Mouse (Mus musculus) ES-E14 (cell line): ENCODE data around the gene Rhot1. TPM values are rescaled to one million over a fixed set of nuclear protein-coding genes. Genes with fewer than 3 reads are reported as not detected.

Experiments used
- DNase-seq: peaks from one replicate; pipeline ENCODE4 v3.0.0-alpha.2; 2013; ENCODE audit warnings: low read depth, low spot score
- H3K27ac ChIP-seq: 2 replicates; pipeline ENCODE4 v1.5.1; 2012; ENCODE audit warnings: low read depth, mild to moderate bottlenecking, low read length, moderate library complexity, mixed read lengths; ENCODE audit not compliant: poor library complexity, insufficient read depth, severe bottlenecking
- H3K36me3 ChIP-seq: 2 replicates; pipeline ENCODE4 v1.6.1; 2012; ENCODE audit warnings: mild to moderate bottlenecking, low read length, moderate library complexity, mixed read lengths; ENCODE audit not compliant: control insufficient read depth, poor library complexity, insufficient read depth, severe bottlenecking
- H3K4me1 ChIP-seq, 2 experiments: fragments of 150-350 bp in 1 of 2; sonication (generic) in 1 of 2; 2 replicates each; pipeline ENCODE4 v1.6.1; 2012; ENCODE audit warnings: low read length in 2 of 2, mild to moderate bottlenecking in 1 of 2, mixed read lengths in 1 of 2; ENCODE audit not compliant: control insufficient read depth in 2 of 2, insufficient read depth in 2 of 2, poor library complexity in 1 of 2
- H3K4me3 ChIP-seq, 2 experiments: fragments of 150-350 bp in 1 of 2; sonication (generic) in 1 of 2; 2 replicates each; pipeline ENCODE4 v1.5.1; 2012; ENCODE audit warnings: low read length in 2 of 2, low read depth in 1 of 2, mild to moderate bottlenecking in 1 of 2, mixed read lengths in 1 of 2; ENCODE audit not compliant: insufficient read depth in 1 of 2, poor library complexity in 1 of 2, severe bottlenecking in 1 of 2
- H3K9ac ChIP-seq: 2 replicates; pipeline ENCODE4 v1.6.1; 2012; ENCODE audit warnings: low read depth, mild to moderate bottlenecking, low read length, mixed read lengths; ENCODE audit not compliant: poor library complexity, insufficient read depth, severe bottlenecking
- H3K9me3 ChIP-seq: fragments of 150-350 bp; sonication (generic); 2 replicates; pipeline ENCODE4 v1.6.1; 2012; ENCODE audit warnings: low read depth, mild to moderate bottlenecking, low read length; ENCODE audit not compliant: control insufficient read depth, insufficient read depth
- CHD2 ChIP-seq: IDR thresholded peaks from 2 replicates; pipeline ENCODE4 v1.6.1; 2014; ENCODE audit warnings: mild to moderate bottlenecking, low read depth, low read length, inconsistent platforms
- HCFC1 ChIP-seq: IDR thresholded peaks from 2 replicates; pipeline ENCODE4 v1.6.1; 2012; ENCODE audit warnings: low read length, inconsistent platforms, borderline replicate concordance; ENCODE audit not compliant: insufficient read depth
- MAFK ChIP-seq: IDR thresholded peaks from 2 replicates; pipeline ENCODE4 v1.6.1; 2014; ENCODE audit warnings: mild to moderate bottlenecking, low read depth, low read length, inconsistent platforms; ENCODE audit not compliant: insufficient read depth
- ZC3H11A ChIP-seq: IDR thresholded peaks from 2 replicates; pipeline ENCODE4 v1.6.1; 2012; ENCODE audit warnings: low read depth, mild to moderate bottlenecking, inconsistent platforms, low read length, borderline replicate concordance
- ZNF384 ChIP-seq: IDR thresholded peaks from 2 replicates; pipeline ENCODE4 v1.6.1; 2012; ENCODE audit warnings: low read depth, low read length, inconsistent platforms
- in situ Hi-C, 2 experiments: fragments of 600-800 bp; cut with MboI; formaldehyde crosslinking; loops; one replicate each; pipeline ENCODE4 v1.15.1; 2025; ENCODE audit warnings: low sequenced_read_pairs in 2 of 2, inconsistent platforms in 1 of 2; ENCODE audit not compliant: unreplicated experiment in 2 of 2
- total RNA-seq: library from RNA; depleted of rRNA; stranded (reverse); fragments of 300-350 nt; gene quantifications from 2 replicates; pipeline ENCODE4 v1.2.3, GENCODE M21; 2012

The Rhot1 gene
- total RNA-seq, 1 experiment, result 38.8 TPM

GRCm38 (mm10) chr11:80190280-80190679, 18.5 kb upstream of the Rhot1 start:
- Histone ChIP-seq H3K9me3 (no peaks in the 10 kb centered on the region), H3K27ac (no peak overlapping the region), H3K4me3 (no peak overlapping the region), H3K36me3 (no peaks in the 10 kb centered on the region; the same call in none of the 2 replicates), H3K9ac (no peak overlapping the region), H3K4me1 (peaks cover 0 to 6% of the 10 kb centered on the region in 2 experiments; a peak in 2 of 4 replicates)
- TF ChIP-seq MAFK, result no peak
- TF ChIP-seq HCFC1, result no peak
- TF ChIP-seq ZC3H11A, result no peak
- no peak for DNase-seq
- in situ Hi-C loops, result no loop called here

GRCm38 (mm10) chr11:80193827-80194226, 15.0 kb upstream of the Rhot1 start:
- TF ChIP-seq ZNF384 (no peak), HCFC1 (no peak), ZC3H11A (no peak), CHD2 (no peak), MAFK (no peak)
- in situ Hi-C loops, result no loop called here

GRCm38 (mm10) chr11:80196351-80196750, 12.5 kb upstream of the Rhot1 start:
- Histone ChIP-seq H3K36me3 (no peaks in the 10 kb centered on the region; the same call in 1 of the 2 replicates), H3K9ac (no peak overlapping the region), H3K4me1 (no peaks in the 10 kb centered on the region), H3K9me3 (no peaks in the 10 kb centered on the region), H3K27ac (no peak overlapping the region), H3K4me3 (no peak overlapping the region)
- no peak for TF ChIP-seq CHD2
- no peak for TF ChIP-seq ZC3H11A
- TF ChIP-seq HCFC1, result no peak
- no peak for TF ChIP-seq ZNF384
- peak; percentile 65; the same call in 1 of the 2 replicates for TF ChIP-seq MAFK
- DNase-seq, result no peak
- in situ Hi-C loops, result no loop called here

More at GRCm38 (mm10) chr11:80193827-80194226, 15.0 kb upstream of the Rhot1 start:
- Histone ChIP-seq H3K36me3 (no peaks in the 10 kb centered on the region; the same call in none of the 2 replicates), H3K9me3 (no peaks in the 10 kb centered on the region), H3K27ac (no peak overlapping the region), H3K4me3 (no peak overlapping the region), H3K4me1 (peaks cover 0 to 6% of the 10 kb centered on the region in 2 experiments; a peak in 2 of 4 replicates), H3K9ac (no peak overlapping the region)
- no peak for DNase-seq

DNA sequence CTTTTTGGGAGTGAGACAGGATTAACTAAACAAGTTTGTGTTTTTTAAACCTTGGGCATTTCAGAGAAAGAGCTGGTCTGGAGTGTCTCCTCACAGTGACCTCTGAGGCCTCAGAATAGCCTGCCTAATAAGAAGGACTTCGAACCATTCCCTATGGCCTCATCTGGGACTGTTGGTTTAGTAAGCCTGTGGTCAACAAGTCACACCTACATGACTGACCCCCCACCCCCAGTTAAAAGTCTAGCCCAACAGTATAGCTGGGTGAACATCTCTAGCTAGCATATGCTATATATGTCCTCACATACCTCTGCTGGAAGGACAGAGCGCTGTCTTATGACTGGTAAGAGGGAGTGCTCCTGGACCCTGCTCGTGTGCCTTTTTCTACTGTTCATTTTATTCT, 9.5 kb upstream of the Rhot1 start:
- DNase-seq, result no peak
- no peaks in the 10 kb centered on the region for H3K4me1 ChIP-seq
- H3K27ac ChIP-seq, result no peak overlapping the region
- no peak overlapping the region for H3K4me3 ChIP-seq
- TF ChIP-seq HCFC1, result no peak
- TF ChIP-seq ZNF384, result no peak
- TF ChIP-seq MAFK, result no peak
- no peak for TF ChIP-seq CHD2
- TF ChIP-seq ZC3H11A, result no peak
- no peaks in the 10 kb centered on the region for H3K9me3 ChIP-seq
- H3K36me3 ChIP-seq, result no peaks in the 10 kb centered on the region; the same call in 1 of the 2 replicates
- in situ Hi-C loops, result no loop called here
- no peak overlapping the region for H3K9ac ChIP-seq

DNA sequence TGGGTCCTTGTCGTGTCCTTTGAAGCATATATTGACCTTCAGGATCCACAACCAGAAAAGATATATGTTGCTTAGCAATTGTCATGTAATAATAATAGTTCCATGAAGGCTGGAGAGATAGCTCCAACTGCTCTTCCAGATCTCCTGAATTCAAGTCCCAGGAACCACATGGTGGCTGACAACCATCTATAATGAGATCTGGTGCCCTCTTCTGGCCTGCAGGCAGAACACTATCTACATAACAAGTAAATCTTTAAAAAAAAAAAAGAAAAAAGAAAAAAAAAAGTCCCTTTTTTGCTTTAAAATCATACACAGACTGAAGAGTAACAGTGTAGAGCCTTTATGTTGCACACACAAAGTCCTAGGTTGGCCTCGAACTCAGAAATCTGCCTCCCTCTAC, 9.0 kb upstream of the Rhot1 start:
- in situ Hi-C loops, result no loop called here
- Histone ChIP-seq H3K36me3 (no peaks in the 10 kb centered on the region), H3K9ac (no peak overlapping the region), H3K4me1 (no peaks in the 10 kb centered on the region), H3K4me3 (no peak overlapping the region), H3K27ac (no peak overlapping the region), H3K9me3 (no peaks in the 10 kb centered on the region)
- no peak for DNase-seq
- no peak for TF ChIP-seq HCFC1
- peak; percentile 89 for TF ChIP-seq ZNF384
